Mouse (Mus musculus): Measurements from ENCODE around the gene Spata21. TPM values are rescaled to one million over a fixed set of nuclear protein-coding genes. Genes with fewer than 3 reads are reported as not detected.
A peak's percentile ranks its signal among the peaks of the same experiment; 100 is the strongest.

Spata21 gene
- polyA plus RNA-seq, 1 experiment from 2014 or later = not detected

DNA sequence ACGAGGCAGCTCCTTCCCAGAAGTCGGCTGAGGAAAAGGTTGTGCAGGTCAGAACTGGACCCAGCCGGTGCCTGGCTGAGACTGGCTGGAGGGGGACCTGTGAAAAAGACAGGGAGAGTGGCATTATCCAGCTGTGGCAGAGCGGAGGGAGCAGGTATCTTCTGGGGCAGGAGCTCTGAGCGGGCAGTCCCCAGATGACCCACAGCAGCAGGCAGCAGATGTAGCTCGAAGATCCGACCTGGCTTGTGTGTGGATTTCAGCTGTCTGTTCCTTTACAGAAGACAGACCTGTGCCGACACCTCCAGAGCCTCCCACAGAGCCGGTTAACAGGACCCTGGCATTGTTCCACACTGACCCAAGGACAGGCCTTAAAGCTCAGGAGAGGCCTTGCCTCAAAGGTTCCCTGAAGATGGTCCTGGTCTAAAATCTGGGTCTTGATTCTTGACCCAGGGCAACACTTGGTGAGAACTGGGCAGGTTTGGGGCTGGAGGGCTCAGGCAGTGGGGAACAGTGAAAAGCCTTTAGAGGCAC lies 20.6 kb upstream of the Spata21 start:
- H3K27me3 ChIP-seq (replicated peaks; ENCODE audit: control insufficient read depth, insufficient read depth, low read length) = no peaks in the 10 kb centered on the region
- no peaks in the 10 kb centered on the region for H3K4me1 ChIP-seq (ENCODE audit: control insufficient read depth, insufficient read depth, low read length)
- H3K36me3 ChIP-seq (ENCODE audit: control insufficient read depth, insufficient read depth, low read length) = peaks cover 73% of the 10 kb centered on the region
- H3K27ac ChIP-seq (replicated peaks; ENCODE audit: low read depth, low read length) = no peak overlapping the region
- no peak overlapping the region for H3K4me3 ChIP-seq (ENCODE audit: low read depth, low read length)
- no peak overlapping the region for H3K4me2 ChIP-seq (ENCODE audit: low read depth, low read length)
- DNase-seq (ENCODE audit: low spot score) (no peak), ATAC-seq (ENCODE audit: low read depth) (no peak)
- 85% methylated on average over 9 of the region's 9 CpGs for WGBS
- H3K9ac ChIP-seq (ENCODE audit: low read depth, low read length) = no peak overlapping the region
- no peaks in the 10 kb centered on the region for H3K9me3 ChIP-seq (ENCODE audit: control insufficient read depth, low read length)

DNA sequence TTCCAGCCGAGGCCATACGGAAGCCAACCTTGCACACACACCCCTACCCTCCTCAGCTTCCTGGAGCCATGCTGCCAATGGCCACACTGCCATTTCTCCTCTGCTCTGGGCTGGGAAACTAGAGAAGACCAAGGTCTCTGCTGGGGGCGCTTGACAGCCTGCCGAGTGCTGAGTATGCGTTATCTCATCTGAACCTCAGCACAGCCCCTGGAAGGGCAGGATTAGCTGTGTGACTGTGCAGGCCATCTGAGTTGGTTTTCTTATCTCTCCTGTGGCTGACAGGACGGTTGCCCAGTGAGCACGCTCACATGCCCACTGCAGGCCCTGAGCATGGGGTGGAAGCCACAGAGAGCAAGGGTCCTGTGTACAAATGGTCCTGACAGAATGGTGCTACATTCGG lies 19.5 kb upstream of the Spata21 start:
- WGBS = 92% methylated on average over 8 of the region's 8 CpGs
- no peak overlapping the region for H3K4me2 ChIP-seq (ENCODE audit: low read depth, low read length)
- H3K9me3 ChIP-seq (ENCODE audit: control insufficient read depth, low read length) = no peaks in the 10 kb centered on the region
- ATAC-seq (ENCODE audit: low read depth) (no peak), DNase-seq (ENCODE audit: low spot score) (no peak)
- H3K27me3 ChIP-seq (replicated peaks; ENCODE audit: control insufficient read depth, insufficient read depth, low read length) = no peaks in the 10 kb centered on the region
- no peak overlapping the region for H3K27ac ChIP-seq (replicated peaks; ENCODE audit: low read depth, low read length)
- H3K36me3 ChIP-seq (ENCODE audit: control insufficient read depth, insufficient read depth, low read length) = peaks cover 82% of the 10 kb centered on the region
- no peaks in the 10 kb centered on the region for H3K4me1 ChIP-seq (ENCODE audit: control insufficient read depth, insufficient read depth, low read length)
- H3K4me3 ChIP-seq (ENCODE audit: low read depth, low read length) = no peak overlapping the region
- H3K9ac ChIP-seq (ENCODE audit: low read depth, low read length) = no peak overlapping the region

DNA sequence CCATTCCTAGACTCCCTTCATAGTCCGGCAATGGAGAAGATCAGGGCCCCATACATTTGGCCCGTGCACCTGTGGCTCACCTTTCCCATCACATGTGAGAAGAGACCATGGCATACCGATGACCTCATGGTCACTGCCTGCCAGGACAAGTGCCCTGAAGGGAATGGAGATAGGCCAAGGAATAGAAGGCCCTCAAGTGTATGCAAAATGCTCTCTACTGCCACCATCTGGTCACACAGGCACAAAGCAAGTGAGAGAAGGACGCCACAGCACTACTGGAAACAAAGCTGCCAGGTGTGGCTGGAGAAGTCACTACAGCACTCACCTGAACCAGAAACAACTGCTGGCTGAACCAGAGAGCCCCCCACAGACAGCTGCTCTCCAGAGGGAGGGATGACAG lies 18.4 kb upstream of the Spata21 start:
- DNase-seq (ENCODE audit: low spot score) (peak; percentile 40), ATAC-seq (ENCODE audit: low read depth) (no peak)
- no peaks in the 10 kb centered on the region for H3K4me1 ChIP-seq (ENCODE audit: control insufficient read depth, insufficient read depth, low read length)
- WGBS = 59% methylated on average over 4 of the region's 4 CpGs
- no peaks in the 10 kb centered on the region for H3K9me3 ChIP-seq (ENCODE audit: control insufficient read depth, low read length)
- no peaks in the 10 kb centered on the region for H3K27me3 ChIP-seq (replicated peaks; ENCODE audit: control insufficient read depth, insufficient read depth, low read length)
- no peak overlapping the region for H3K4me3 ChIP-seq (ENCODE audit: low read depth, low read length)
- no peak overlapping the region for H3K4me2 ChIP-seq (ENCODE audit: low read depth, low read length)
- peaks cover 90% of the 10 kb centered on the region for H3K36me3 ChIP-seq (ENCODE audit: control insufficient read depth, insufficient read depth, low read length)
- H3K27ac ChIP-seq (replicated peaks; ENCODE audit: low read depth, low read length) = no peak overlapping the region
- no peak overlapping the region for H3K9ac ChIP-seq (ENCODE audit: low read depth, low read length)

DNA sequence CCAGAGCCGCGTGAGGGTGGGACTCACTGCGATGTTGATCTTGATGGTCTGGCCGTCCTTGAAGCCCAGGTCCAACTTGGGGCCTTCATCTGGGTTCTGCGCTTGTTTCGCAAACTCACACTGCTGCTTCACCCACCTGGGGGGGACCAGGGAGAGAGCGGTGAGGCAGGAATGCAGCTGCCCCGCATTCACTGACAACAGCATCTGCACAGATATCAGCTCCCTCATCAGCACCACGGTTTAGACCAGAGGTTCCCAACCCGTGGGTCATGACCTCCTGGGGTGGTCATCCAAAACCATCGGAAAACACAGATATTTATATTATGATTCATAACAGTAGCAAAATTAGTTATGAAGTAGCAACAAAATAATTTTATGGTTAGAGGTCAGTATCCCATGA lies 15.6 kb upstream of the Spata21 start:
- DNase-seq (ENCODE audit: low spot score) = no peak
- Histone ChIP-seq H3K9ac (ENCODE audit: low read depth, low read length) (no peak overlapping the region), H3K36me3 (ENCODE audit: control insufficient read depth, insufficient read depth, low read length) (peaks cover 76% of the 10 kb centered on the region), H3K27ac (replicated peaks; ENCODE audit: low read depth, low read length) (no peak overlapping the region), H3K9me3 (ENCODE audit: control insufficient read depth, low read length) (no peaks in the 10 kb centered on the region), H3K4me2 (ENCODE audit: low read depth, low read length) (no peak overlapping the region), H3K4me1 (ENCODE audit: control insufficient read depth, insufficient read depth, low read length) (peaks cover 7% of the 10 kb centered on the region), H3K27me3 (replicated peaks; ENCODE audit: control insufficient read depth, insufficient read depth, low read length) (no peaks in the 10 kb centered on the region), H3K4me3 (ENCODE audit: low read depth, low read length) (no peak overlapping the region)
- WGBS = 90% methylated on average over 11 of the region's 11 CpGs
- no peak for ATAC-seq (ENCODE audit: low read depth)

DNA sequence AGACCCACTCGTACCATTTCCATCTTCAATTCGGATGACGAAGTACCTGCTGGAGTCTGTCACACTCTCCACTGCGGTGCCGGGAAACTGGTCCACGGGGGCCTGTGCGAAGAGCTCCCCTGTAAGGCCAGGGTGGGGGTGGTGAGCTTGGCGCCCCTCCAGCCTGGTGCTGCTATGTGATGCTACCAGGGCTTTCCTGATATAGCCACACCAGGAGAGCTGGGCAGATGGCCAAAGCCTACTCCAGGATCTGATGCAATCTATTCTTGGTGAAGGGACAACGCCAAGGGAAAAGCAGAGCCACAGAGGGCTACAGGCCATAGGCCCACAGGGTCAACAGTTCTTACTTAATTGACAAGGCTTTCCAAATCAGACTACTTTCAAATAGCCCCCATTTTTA lies 14.5 kb upstream of the Spata21 start:
- DNase-seq (ENCODE audit: low spot score) (no peak), ATAC-seq (ENCODE audit: low read depth) (no peak)
- Histone ChIP-seq H3K27me3 (replicated peaks; ENCODE audit: control insufficient read depth, insufficient read depth, low read length) (no peaks in the 10 kb centered on the region), H3K27ac (replicated peaks; ENCODE audit: low read depth, low read length) (no peak overlapping the region), H3K4me2 (ENCODE audit: low read depth, low read length) (no peak overlapping the region), H3K36me3 (ENCODE audit: control insufficient read depth, insufficient read depth, low read length) (peaks cover 64% of the 10 kb centered on the region), H3K9me3 (ENCODE audit: control insufficient read depth, low read length) (no peaks in the 10 kb centered on the region), H3K9ac (ENCODE audit: low read depth, low read length) (no peak overlapping the region), H3K4me1 (ENCODE audit: control insufficient read depth, insufficient read depth, low read length) (peaks cover 7% of the 10 kb centered on the region), H3K4me3 (ENCODE audit: low read depth, low read length) (no peak overlapping the region)
- 93% methylated on average over 9 of the region's 9 CpGs for WGBS

DNA sequence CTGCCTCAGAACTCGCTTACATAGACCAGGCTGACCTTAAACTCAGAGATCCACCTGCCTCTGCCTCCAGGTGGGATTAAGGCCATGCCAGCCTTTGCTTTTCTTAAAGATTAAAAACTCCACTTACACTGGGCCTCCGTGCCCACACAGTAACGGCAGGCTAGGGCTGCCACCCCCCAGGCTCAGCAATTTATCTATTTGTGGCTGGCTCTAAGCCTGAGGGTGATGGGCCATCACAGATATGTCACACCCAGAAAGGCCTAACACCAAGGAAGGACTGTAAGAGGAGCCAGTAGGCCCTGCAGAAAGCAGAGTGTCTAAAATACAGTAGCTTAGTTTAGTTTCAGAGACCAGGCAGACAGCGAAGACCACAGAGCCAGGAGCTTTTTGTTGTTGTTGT lies 14.0 kb upstream of the Spata21 start:
- Histone ChIP-seq H3K27me3 (replicated peaks; ENCODE audit: control insufficient read depth, insufficient read depth, low read length) (no peaks in the 10 kb centered on the region), H3K9me3 (ENCODE audit: control insufficient read depth, low read length) (no peaks in the 10 kb centered on the region), H3K4me1 (ENCODE audit: control insufficient read depth, insufficient read depth, low read length) (peaks cover 7% of the 10 kb centered on the region), H3K4me3 (ENCODE audit: low read depth, low read length) (no peak overlapping the region), H3K4me2 (ENCODE audit: low read depth, low read length) (no peak overlapping the region), H3K9ac (ENCODE audit: low read depth, low read length) (no peak overlapping the region), H3K27ac (replicated peaks; ENCODE audit: low read depth, low read length) (no peak overlapping the region), H3K36me3 (ENCODE audit: control insufficient read depth, insufficient read depth, low read length) (peaks cover 60% of the 10 kb centered on the region)
- DNase-seq (ENCODE audit: low spot score) (no peak), ATAC-seq (ENCODE audit: low read depth) (no peak)
- 89% methylated on average over 4 of the region's 4 CpGs for WGBS

DNA sequence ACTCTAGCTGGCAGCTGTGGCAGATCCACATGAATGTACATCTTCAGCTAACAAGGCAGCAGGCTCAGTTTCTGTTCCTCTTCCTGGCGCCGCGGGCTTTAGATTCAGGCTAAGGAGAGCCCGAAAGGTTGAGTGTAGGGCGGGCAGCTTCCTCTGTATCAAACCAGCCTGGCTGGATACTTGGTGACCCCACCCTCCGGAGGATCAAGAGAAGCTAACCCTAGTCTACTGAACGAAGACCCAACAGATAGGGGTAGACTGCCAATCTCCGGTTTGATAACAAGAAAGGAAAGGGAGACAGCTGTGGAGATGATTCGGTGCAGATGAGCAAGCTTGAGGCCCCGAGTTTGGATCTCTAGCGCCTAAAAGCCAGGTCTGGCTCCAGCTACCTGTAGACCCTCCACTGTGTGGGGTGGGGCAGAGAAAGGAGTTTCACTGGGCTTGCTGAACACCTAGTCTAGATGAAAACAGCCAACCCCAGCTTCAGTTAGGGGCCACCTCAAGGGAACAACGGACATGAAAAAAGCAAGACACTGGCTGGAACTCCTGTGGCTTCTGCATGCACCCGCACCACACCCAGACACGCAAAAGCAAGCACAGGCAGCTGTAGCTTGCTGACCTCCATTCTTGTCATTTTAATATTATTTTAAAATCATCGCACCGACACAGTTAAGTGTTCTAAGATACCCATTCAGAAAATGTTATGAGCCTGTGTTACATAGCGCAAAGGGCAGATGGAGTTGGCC lies 11.2 kb upstream of the Spata21 start:
- peak overlapping the region; percentile 88 for H3K4me2 ChIP-seq (ENCODE audit: low read depth, low read length)
- H3K27me3 ChIP-seq (replicated peaks; ENCODE audit: control insufficient read depth, insufficient read depth, low read length) = no peaks in the 10 kb centered on the region
- peak overlapping the region; percentile 33; the same call in 1 of the 2 replicates for H3K27ac ChIP-seq (replicated peaks; ENCODE audit: low read depth, low read length)
- H3K4me1 ChIP-seq (ENCODE audit: control insufficient read depth, insufficient read depth, low read length) = peaks cover 7% of the 10 kb centered on the region
- peaks cover 32% of the 10 kb centered on the region for H3K36me3 ChIP-seq (ENCODE audit: control insufficient read depth, insufficient read depth, low read length)
- 81% methylated on average over 17 of the region's 17 CpGs for WGBS
- H3K4me3 ChIP-seq (ENCODE audit: low read depth, low read length) = peak overlapping the region; percentile 98
- ATAC-seq (ENCODE audit: low read depth) = no peak
- peak overlapping the region; percentile 89 for H3K9ac ChIP-seq (ENCODE audit: low read depth, low read length)
- DNase-seq (ENCODE audit: low spot score) = no peak
- no peaks in the 10 kb centered on the region for H3K9me3 ChIP-seq (ENCODE audit: control insufficient read depth, low read length)

DNA sequence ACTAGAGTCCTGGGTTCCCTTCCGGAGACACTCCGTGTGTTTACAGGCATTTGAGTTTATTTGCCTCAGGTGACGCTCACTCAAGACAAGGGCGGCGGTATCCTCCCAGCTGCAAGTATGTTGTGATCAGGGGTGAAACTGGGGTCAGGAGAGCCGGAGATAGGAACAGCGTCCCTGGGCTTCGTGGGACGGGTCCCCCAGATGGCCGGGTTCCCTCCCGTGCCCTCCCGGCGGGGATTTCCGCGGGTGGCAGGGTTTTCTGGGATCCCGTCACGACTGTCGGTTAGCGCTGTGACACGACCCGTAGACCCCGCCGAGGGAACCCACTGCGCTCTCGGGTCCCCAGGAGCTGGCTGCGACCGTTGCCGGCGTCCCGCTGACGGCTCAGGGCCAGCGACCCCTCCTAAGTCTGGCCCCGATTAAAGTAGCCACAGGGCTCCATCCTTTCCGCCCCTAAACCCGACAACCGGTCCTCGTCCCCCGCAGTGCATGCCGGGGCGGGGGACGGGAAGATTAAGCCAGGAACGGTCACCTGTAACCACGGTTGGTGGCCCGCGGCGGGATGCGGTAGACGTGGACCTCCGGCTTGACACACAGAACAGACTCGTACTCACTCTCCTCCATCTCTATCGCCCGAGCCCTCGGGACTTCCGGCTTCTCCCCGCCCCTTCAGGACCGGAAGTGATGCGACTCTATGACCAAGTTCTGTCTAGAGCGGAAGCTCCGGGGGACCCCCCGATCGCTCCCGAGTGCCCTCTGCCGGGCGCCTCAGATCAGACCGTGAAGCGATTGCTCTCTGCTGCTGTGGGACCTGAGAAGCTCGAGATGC lies 10.2 kb upstream of the Spata21 start, which contains the start of gene Necap2:
Gene Necap2 (minus strand): TSS at position 677 of the 829 bp plus-strand sequence.
- H3K9me3 ChIP-seq (ENCODE audit: control insufficient read depth, low read length) = no peaks in the 10 kb centered on the region
- H3K27ac ChIP-seq (replicated peaks; ENCODE audit: low read depth, low read length) = peak within 1 kb of the TSS; percentile 33
- H3K27me3 ChIP-seq (replicated peaks; ENCODE audit: control insufficient read depth, insufficient read depth, low read length) = no peaks in the 10 kb centered on the region
- peak within 1 kb of the TSS; percentile 89 for H3K9ac ChIP-seq (ENCODE audit: low read depth, low read length)
- ATAC-seq (ENCODE audit: low read depth) (peak; percentile 94), DNase-seq (ENCODE audit: low spot score) (peak; percentile 97)
- WGBS = under 1% methylated on average over 59 of the region's 67 CpGs
- peaks cover 7% of the 10 kb centered on the region for H3K4me1 ChIP-seq (ENCODE audit: control insufficient read depth, insufficient read depth, low read length)
- peak within 1 kb of the TSS; percentile 88 for H3K4me2 ChIP-seq (ENCODE audit: low read depth, low read length)
- H3K4me3 ChIP-seq (ENCODE audit: low read depth, low read length) = peak within 1 kb of the TSS; percentile 98
- H3K36me3 ChIP-seq (ENCODE audit: control insufficient read depth, insufficient read depth, low read length) = peaks cover 24% of the 10 kb centered on the region

Data from embryonic facial prominence, embryonic 14.5 days (tissue).